Mouse (Mus musculus): ENCODE measurements around the gene Cib2. TPM values are rescaled to one million over a fixed set of nuclear protein-coding genes. Genes with fewer than 3 reads are reported as not detected.
"Not testable (repeated sequence)": the region's sequence is repeated elsewhere in the genome, so short reads cannot be mapped to it uniquely, and the experiment has no call there.

The Cib2 gene
- polyA plus RNA-seq, 1 experiment, result 4.6 TPM

DNA sequence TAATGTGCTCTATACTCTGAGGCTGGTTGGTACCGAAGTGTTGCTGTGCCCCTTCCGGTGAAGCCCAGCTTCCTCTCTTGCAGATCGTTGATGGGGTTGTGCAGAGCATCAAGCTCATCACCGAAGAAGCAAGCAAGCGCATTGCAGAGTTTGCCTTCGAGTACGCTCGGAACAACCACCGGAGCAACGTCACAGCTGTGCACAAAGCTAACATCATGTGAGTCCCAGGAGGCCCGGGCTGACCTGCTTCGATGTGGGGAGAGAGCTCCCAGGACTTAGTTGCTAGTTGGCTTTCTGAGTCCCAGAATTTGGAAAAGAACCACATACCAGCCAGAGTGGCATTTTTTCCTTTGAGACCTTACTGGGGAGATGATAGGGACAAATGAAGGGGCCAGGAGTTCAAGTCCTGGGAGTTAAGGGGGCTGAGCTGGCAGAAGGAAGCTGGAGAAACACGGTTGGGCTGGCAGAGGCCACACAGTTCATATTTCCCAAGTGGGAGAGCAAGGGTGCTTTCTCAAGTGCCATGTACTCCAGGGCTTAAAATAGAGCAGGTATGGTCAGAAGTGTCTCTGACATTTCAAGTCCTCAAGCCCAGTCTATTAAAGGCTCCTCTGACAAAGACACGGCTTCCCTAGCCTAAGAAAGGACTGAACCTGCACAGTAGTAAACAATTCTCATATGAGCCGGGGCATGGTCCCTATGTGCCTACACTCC lies 36.9 kb upstream of the Cib2 start:
- H3K4me3 ChIP-seq (ENCODE audit: low read depth, low read length), result no peak overlapping the region
- no peak overlapping the region for H3K9ac ChIP-seq (ENCODE audit: low read depth, poor library complexity, severe bottlenecking)
- H3K4me1 ChIP-seq (ENCODE audit: control insufficient read depth, insufficient read depth, low read length), result no peaks in the 10 kb centered on the region
- no peak for TF ChIP-seq EP300 (IDR thresholded peaks at IDR 0.05; ENCODE audit: insufficient read depth, low read depth, low read length)
- no peak for TF ChIP-seq CTCF (IDR thresholded peaks at IDR 0.05; ENCODE audit: low read depth, low read length)
- no peak for TF ChIP-seq POLR2A (IDR thresholded peaks at IDR 0.05; ENCODE audit: insufficient read depth, low read length)
- H3K9me3 ChIP-seq (replicated peaks; ENCODE audit: control insufficient read depth, insufficient read depth, low read length, poor library complexity, severe bottlenecking), result no peaks in the 10 kb centered on the region
- H3K27me3 ChIP-seq (ENCODE audit: control insufficient read depth, insufficient read depth, low read length, poor library complexity, severe bottlenecking), result no peaks in the 10 kb centered on the region
- H3K27ac ChIP-seq (ENCODE audit: insufficient read depth, low read length), result no peak overlapping the region
- H3K36me3 ChIP-seq (ENCODE audit: control insufficient read depth, insufficient read depth, low read length, poor library complexity, severe bottlenecking), result peaks cover 75% of the 10 kb centered on the region

DNA sequence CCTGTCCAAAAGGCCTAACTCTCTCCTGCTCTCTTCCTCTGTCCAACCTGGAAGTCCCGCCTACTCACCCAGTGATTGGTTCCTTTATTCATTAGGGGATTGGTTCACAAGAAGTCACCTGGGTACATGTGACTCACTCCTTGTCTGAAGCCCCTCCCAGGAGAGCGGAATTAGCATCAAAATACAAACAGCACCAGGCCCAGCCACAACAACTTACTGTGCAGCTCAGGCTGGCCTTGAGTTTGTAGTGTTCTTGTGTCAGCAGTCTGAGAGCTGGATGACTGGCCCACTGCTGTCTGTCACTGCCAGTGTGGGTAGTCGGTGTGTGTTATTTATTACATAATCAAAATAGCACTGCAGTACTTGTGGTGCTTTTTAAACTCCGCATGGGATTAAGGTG lies 33.6 kb upstream of the Cib2 start:
- H3K4me3 ChIP-seq (ENCODE audit: low read depth, low read length); H3K4me1 ChIP-seq (ENCODE audit: control insufficient read depth, insufficient read depth, low read length); H3K9me3 ChIP-seq (replicated peaks; ENCODE audit: control insufficient read depth, insufficient read depth, low read length, poor library complexity, severe bottlenecking); H3K9ac ChIP-seq (ENCODE audit: low read depth, poor library complexity, severe bottlenecking); H3K27me3 ChIP-seq (ENCODE audit: control insufficient read depth, insufficient read depth, low read length, poor library complexity, severe bottlenecking): not testable (repeated sequence)
- Histone ChIP-seq H3K27ac (ENCODE audit: insufficient read depth, low read length) (peak overlapping the region; percentile 67), H3K36me3 (ENCODE audit: control insufficient read depth, insufficient read depth, low read length, poor library complexity, severe bottlenecking) (peaks cover 67% of the 10 kb centered on the region)
- TF ChIP-seq POLR2A (IDR thresholded peaks at IDR 0.05; ENCODE audit: insufficient read depth, low read length), result peak; percentile 51

DNA sequence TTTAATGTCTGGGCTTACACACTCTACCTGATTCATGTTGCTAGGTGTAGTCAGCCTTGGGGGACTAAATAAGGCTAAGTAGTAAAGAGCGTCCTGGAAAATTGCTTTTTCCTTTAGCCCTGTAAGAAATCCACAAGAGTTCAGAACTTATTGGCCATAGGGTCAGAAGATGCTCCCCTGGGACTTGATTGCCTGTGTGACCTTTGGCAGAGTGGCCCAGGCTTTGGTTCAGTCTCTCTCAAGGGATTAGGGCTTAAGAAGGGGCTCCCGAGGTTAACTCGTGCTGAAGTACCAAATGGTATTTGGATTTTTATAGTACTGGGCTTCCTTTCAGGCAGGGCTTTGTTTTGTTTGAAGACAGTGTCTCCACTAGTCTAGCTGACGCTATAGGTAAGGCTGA lies 27.8 kb upstream of the Cib2 start:
- no peak overlapping the region for H3K27ac ChIP-seq (ENCODE audit: insufficient read depth, low read length)
- H3K4me1 ChIP-seq (ENCODE audit: control insufficient read depth, insufficient read depth, low read length), result no peaks in the 10 kb centered on the region
- no peaks in the 10 kb centered on the region for H3K9me3 ChIP-seq (replicated peaks; ENCODE audit: control insufficient read depth, insufficient read depth, low read length, poor library complexity, severe bottlenecking)
- no peak overlapping the region for H3K9ac ChIP-seq (ENCODE audit: low read depth, poor library complexity, severe bottlenecking)
- no peak overlapping the region for H3K4me3 ChIP-seq (ENCODE audit: low read depth, low read length)
- no peaks in the 10 kb centered on the region for H3K27me3 ChIP-seq (ENCODE audit: control insufficient read depth, insufficient read depth, low read length, poor library complexity, severe bottlenecking)
- TF ChIP-seq EP300 (IDR thresholded peaks at IDR 0.05; ENCODE audit: insufficient read depth, low read depth, low read length), result no peak
- no peak for TF ChIP-seq CTCF (IDR thresholded peaks at IDR 0.05; ENCODE audit: low read depth, low read length)
- no peak for TF ChIP-seq POLR2A (IDR thresholded peaks at IDR 0.05; ENCODE audit: insufficient read depth, low read length)
- H3K36me3 ChIP-seq (ENCODE audit: control insufficient read depth, insufficient read depth, low read length, poor library complexity, severe bottlenecking), result peaks cover 26% of the 10 kb centered on the region

DNA sequence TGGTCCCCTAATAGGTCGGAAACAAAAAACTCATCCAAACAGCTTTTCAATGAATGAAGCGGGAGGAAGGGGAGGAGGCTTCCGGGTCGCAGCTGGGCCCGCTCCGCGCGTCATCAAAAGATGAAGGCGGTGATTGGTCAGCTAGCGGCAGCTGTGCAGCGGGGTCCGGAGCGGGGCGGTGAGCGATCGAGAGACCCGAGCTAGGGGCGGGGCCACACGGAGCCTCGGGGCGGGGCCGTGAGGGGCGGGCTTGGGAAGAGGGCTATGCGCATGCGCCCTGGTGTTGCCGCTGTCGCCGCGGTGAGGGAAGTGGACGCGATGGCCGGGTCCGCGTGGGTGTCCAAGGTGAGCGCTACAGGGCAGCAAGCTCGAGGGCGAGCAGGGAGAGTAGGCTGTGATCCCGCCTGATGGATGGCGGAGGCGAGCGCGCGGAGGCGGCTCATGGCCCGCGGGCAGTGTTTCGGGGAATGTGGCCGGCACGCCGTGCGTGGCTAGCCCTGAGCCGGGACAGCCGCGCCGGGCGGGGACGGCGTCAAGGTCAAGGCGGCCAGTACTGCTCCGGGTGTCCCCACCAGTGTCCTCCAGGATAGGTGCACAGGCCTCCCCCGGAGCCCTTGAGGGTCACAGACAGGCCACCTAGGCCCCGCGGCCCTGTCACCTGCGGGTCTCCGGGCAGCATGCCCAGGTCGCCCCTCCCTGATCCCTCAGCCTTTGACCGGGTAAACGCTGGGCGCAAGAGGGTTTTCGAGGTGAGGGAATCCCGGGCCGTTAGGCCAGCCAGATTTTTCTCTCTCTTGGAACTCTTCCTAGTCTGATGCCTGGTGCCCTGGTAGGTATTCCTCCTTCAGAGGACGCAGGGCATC lies 26.4 kb upstream of the Cib2 start, which contains the start of gene Idh3a:
TSS of gene Idh3a (plus strand) at position 136 of the 863 bp plus-strand sequence.
- peak within 1 kb of the TSS; percentile 89 for H3K4me3 ChIP-seq (ENCODE audit: low read depth, low read length)
- peak within 1 kb of the TSS; percentile 83 for H3K9ac ChIP-seq (ENCODE audit: low read depth, poor library complexity, severe bottlenecking)
- H3K4me1 ChIP-seq (ENCODE audit: control insufficient read depth, insufficient read depth, low read length), result no peaks in the 10 kb centered on the region
- TF ChIP-seq CTCF (IDR thresholded peaks at IDR 0.05; ENCODE audit: low read depth, low read length), result no peak
- TF ChIP-seq POLR2A (IDR thresholded peaks at IDR 0.05; ENCODE audit: insufficient read depth, low read length), result peak; percentile 35
- TF ChIP-seq EP300 (IDR thresholded peaks at IDR 0.05; ENCODE audit: insufficient read depth, low read depth, low read length), result 0 out of 2 replicates have a peak, but pooled peaks have one; percentile 19
- no peaks in the 10 kb centered on the region for H3K27me3 ChIP-seq (ENCODE audit: control insufficient read depth, insufficient read depth, low read length, poor library complexity, severe bottlenecking)
- no peak within 1 kb of the TSS for H3K27ac ChIP-seq (ENCODE audit: insufficient read depth, low read length)
- no peaks in the 10 kb centered on the region for H3K9me3 ChIP-seq (replicated peaks; ENCODE audit: control insufficient read depth, insufficient read depth, low read length, poor library complexity, severe bottlenecking)
- peaks cover 12% of the 10 kb centered on the region for H3K36me3 ChIP-seq (ENCODE audit: control insufficient read depth, insufficient read depth, low read length, poor library complexity, severe bottlenecking)

DNA sequence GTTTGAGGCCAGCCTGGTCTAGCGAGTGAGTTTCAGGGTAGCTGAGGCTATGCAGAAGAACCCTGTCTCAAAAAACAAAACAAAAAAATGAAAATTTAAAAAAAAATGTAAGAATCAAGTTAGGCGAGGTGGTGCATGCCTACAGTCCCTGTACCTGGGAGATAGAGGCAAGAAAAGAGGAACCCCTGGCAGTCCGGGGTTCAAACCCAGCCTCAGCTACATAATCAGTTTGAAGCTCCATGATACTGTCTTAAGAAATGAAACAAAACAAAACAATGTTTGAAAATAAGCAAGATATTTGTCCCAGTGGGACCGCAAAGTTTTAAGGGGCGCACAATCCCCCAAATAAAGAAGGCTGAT lies 25.8 kb upstream of the Cib2 start:
- peak overlapping the region; percentile 34; the same call in 1 of the 2 replicates for H3K4me3 ChIP-seq (ENCODE audit: low read depth, low read length)
- peak overlapping the region; percentile 51 for H3K9ac ChIP-seq (ENCODE audit: low read depth, poor library complexity, severe bottlenecking)
- H3K36me3 ChIP-seq (ENCODE audit: control insufficient read depth, insufficient read depth, low read length, poor library complexity, severe bottlenecking), result peaks cover 8% of the 10 kb centered on the region
- TF ChIP-seq EP300 (IDR thresholded peaks at IDR 0.05; ENCODE audit: insufficient read depth, low read depth, low read length), result no peak
- TF ChIP-seq POLR2A (IDR thresholded peaks at IDR 0.05; ENCODE audit: insufficient read depth, low read length), result no peak
- no peak for TF ChIP-seq CTCF (IDR thresholded peaks at IDR 0.05; ENCODE audit: low read depth, low read length)
- H3K27me3 ChIP-seq (ENCODE audit: control insufficient read depth, insufficient read depth, low read length, poor library complexity, severe bottlenecking), result no peaks in the 10 kb centered on the region
- no peaks in the 10 kb centered on the region for H3K4me1 ChIP-seq (ENCODE audit: control insufficient read depth, insufficient read depth, low read length)
- no peak overlapping the region for H3K27ac ChIP-seq (ENCODE audit: insufficient read depth, low read length)
- H3K9me3 ChIP-seq (replicated peaks; ENCODE audit: control insufficient read depth, insufficient read depth, low read length, poor library complexity, severe bottlenecking), result no peaks in the 10 kb centered on the region

DNA sequence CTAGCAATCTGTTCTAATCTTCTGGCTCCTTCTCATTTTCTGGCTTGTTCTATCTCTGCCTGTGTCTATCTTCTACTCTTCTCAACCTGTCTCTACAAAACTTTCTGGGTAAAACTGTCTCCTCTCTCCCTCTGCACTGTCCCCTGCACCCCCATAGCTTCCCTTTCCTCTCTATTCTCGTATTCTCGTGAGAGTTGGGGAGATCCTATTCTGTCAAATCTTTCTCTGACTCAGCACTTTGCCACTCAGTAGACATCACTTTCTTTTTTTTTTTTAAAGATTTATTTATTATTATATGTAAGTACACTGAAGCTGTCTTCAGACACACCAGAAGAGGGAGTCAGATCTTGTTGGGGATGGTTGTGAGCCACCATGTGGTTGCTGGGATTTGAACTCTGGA lies 24.1 kb upstream of the Cib2 start:
- not testable (repeated sequence) for H3K4me3 ChIP-seq (ENCODE audit: low read depth, low read length); H3K27ac ChIP-seq (ENCODE audit: insufficient read depth, low read length); H3K36me3 ChIP-seq (ENCODE audit: control insufficient read depth, insufficient read depth, low read length, poor library complexity, severe bottlenecking); H3K27me3 ChIP-seq (ENCODE audit: control insufficient read depth, insufficient read depth, low read length, poor library complexity, severe bottlenecking); H3K4me1 ChIP-seq (ENCODE audit: control insufficient read depth, insufficient read depth, low read length); H3K9me3 ChIP-seq (replicated peaks; ENCODE audit: control insufficient read depth, insufficient read depth, low read length, poor library complexity, severe bottlenecking); H3K9ac ChIP-seq (ENCODE audit: low read depth, poor library complexity, severe bottlenecking)
